25 mouse cellular contexts compared by ENCODE assay signal in the genomic region with DNA sequence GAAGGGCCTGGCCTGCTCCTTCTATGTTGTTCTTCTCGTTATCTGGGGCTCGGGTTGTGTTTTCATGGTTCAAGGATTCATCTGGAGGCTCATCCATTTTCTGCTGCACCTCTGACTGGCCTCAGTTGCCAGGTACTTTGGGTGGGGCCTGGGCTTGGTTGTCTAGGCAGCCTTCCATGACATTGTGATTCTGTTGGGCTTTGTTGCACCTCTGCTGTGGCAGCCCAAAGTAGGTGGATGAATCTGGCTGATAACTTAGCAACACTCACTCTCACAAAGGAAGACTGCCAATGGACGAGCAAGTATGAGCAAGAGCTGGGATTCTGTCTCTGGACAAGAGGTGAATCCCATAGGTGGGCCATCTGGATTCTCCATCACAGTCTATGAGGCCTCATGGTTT. TPM values are rescaled to one million over a fixed set of nuclear protein-coding genes. Genes with fewer than 3 reads are reported as not detected.
"Had no signal": no experiment of that assay in that cellular context is flagged by ENCODE, and none has a peak within 500 bp of the region (broad histone marks: within the 10 kb centered on the region; RNA-seq: fewer than 3 reads in every experiment).

A gene (minus strand): TSS at position 101 of the 400 bp plus-strand sequence.

- H3K27me3 ChIP-seq: neural tube, embryonic 12.5 days; neural tube, embryonic 13.5 days; neural tube, embryonic 15.5 days; stomach, embryonic 15.5 days had no signal

- H3K27ac ChIP-seq: neural tube, embryonic 12.5 days; neural tube, embryonic 13.5 days; neural tube, embryonic 15.5 days; stomach, embryonic 15.5 days; stomach, postnatal 0 days had no signal

- DNase-seq: retina, postnatal 1 day; right cerebral cortex, adult 18-20 months; right cerebral cortex, postnatal 14 days; right cerebral cortex, postnatal 25 days; right cerebral cortex, postnatal 4 days; spleen, adult 18-20 months; thymus, adult 18-20 months; thymus, adult 2 months; thymus, postnatal 14 days; thymus, postnatal 25 days; thymus, postnatal 36 days; thymus, postnatal 4 days had no signal

- H3K36me3 ChIP-seq: neural tube, embryonic 12.5 days; neural tube, embryonic 13.5 days; neural tube, embryonic 15.5 days; stomach, embryonic 15.5 days had no signal

- H3K4me3 ChIP-seq: neural tube, embryonic 12.5 days; neural tube, embryonic 13.5 days; neural tube, embryonic 15.5 days; stomach, embryonic 15.5 days had no signal

- H3K4me1 ChIP-seq: neural tube, embryonic 12.5 days; neural tube, embryonic 13.5 days; neural tube, embryonic 15.5 days; stomach, embryonic 15.5 days had no signal

RNA-seq across cellular contexts. Expression of the gene that starts here (rescaled TPM):
- polyA plus RNA-seq: neural tube, embryonic 11.5 days; neural tube, embryonic 12.5 days; neural tube, embryonic 13.5 days; neural tube, embryonic 14.5 days; neural tube, embryonic 15.5 days; small intestine, adult 2 months; spleen, adult 2 months; stomach, embryonic 14.5 days; stomach, embryonic 15.5 days; stomach, embryonic 16.5 days; stomach, postnatal 0 days; thymus, adult 2 months; thymus, postnatal 0 days; urinary bladder, adult 2 months had no signal
